Mouse (Mus musculus) hindbrain, embryonic 13.5 days (tissue): ENCODE measurements around the gene Prpf19. TPM values are rescaled to one million over a fixed set of nuclear protein-coding genes. Genes with fewer than 3 reads are reported as not detected.
A peak's percentile ranks its signal among the peaks of the same experiment; 100 is the strongest.

Experiments used
- ATAC-seq: fragments of 200-750 bp; cut with Nextera tagmentation; 2 replicates; pipeline ENCODE4 v1.8.0; 2017; ENCODE audit warnings: moderate TSS enrichment; ENCODE audit not compliant: low FRiP score
- H3K27ac ChIP-seq: fragments of 300-500 bp; sonication (generic); 2 replicates; pipeline ENCODE4 v1.5.1; 2015; ENCODE audit warnings: inconsistent platforms, mild to moderate bottlenecking, moderate library complexity
- H3K27me3 ChIP-seq: fragments of 300-500 bp; sonication (generic); 2 replicates; pipeline ENCODE4 v1.6.1; 2015; ENCODE audit warnings: mild to moderate bottlenecking, inconsistent platforms
- H3K36me3 ChIP-seq: fragments of 300-500 bp; sonication (generic); 2 replicates; pipeline ENCODE4 v1.6.1; 2015; ENCODE audit warnings: mild to moderate bottlenecking, inconsistent platforms
- H3K4me1 ChIP-seq: fragments of 300-500 bp; sonication (generic); replicated peaks from 2 replicates; pipeline ENCODE4 v1.6.1; 2015; ENCODE audit warnings: inconsistent platforms
- H3K4me2 ChIP-seq: fragments of 300-500 bp; sonication (generic); 2 replicates; pipeline ENCODE4 v1.6.1; 2015; ENCODE audit warnings: inconsistent platforms, mild to moderate bottlenecking, moderate library complexity
- H3K4me3 ChIP-seq: fragments of 300-500 bp; sonication (generic); 2 replicates; pipeline ENCODE4 v1.5.1; 2015; ENCODE audit warnings: mild to moderate bottlenecking, inconsistent platforms
- H3K9ac ChIP-seq: fragments of 300-500 bp; sonication (generic); 2 replicates; pipeline ENCODE4 v1.6.1; 2015; ENCODE audit warnings: mild to moderate bottlenecking, inconsistent platforms
- H3K9me3 ChIP-seq: fragments of 300-500 bp; sonication (generic); 2 replicates; pipeline ENCODE4 v1.6.1; 2016; ENCODE audit warnings: inconsistent platforms
- WGBS: fragments of 180-500 bp; shearing (Covaris S2); methylation state at CpG from one replicate; pipeline ENCODE4 v1.1.7; 2015; 5-methylcytosine and 5-hydroxymethylcytosine counted together
- polyA plus RNA-seq: library from polyadenylated mRNA; unstranded; fragments of >200 nt; fragmentation: Nextera tagmentation; extraction: Ambion mirVana; gene quantifications from 2 replicates; pipeline ENCODE4 v1.2.1, GENCODE M21; 2015

Gene Prpf19
- polyA plus RNA-seq, 1 experiment from 2014 or later, result 40.2 TPM

DNA sequence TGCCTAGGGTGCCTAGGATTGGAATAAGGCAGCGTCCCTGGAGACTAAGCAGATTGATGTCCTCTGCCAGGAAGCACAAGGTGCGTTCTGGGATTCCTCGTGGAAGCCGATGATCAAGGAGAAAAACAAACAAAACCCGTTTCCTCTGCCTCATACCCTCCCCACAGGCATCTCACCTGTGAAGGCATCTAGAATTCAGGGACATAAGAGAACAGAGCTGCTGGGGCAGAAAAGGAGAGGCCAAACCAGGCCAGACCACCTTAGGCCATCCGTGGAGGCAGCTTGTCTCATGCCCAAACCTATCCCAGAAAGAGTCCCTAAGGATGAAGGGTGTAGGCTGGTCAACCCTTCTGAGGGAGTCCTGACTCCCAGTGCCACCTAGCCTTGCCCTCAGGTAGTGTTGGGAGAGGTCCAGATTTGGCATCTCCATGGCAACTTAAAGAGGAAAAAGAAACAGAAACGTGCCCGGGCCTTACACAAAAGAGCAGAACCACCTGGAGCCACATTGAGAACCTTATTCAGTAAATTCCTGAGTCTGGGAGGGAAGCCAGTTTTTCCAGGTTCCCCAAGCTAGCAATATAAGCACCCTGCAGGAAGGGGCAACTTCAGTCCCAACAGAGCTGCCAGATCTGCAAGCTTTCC is 25.0 kb upstream of the Prpf19 start, which contains the start of gene Tmem132a:
Gene Tmem132a, minus strand, starts transcription at position 55 of the 642 bp plus-strand sequence.
- no peaks in the 10 kb centered on the region for H3K27me3 ChIP-seq
- H3K9ac ChIP-seq, result peak within 1 kb of the TSS; percentile 98
- peak within 1 kb of the TSS; percentile 96 for H3K27ac ChIP-seq
- H3K4me2 ChIP-seq, result peak within 1 kb of the TSS; percentile 93
- peak; percentile 49 for ATAC-seq
- peaks cover 60% of the 10 kb centered on the region for H3K36me3 ChIP-seq
- H3K9me3 ChIP-seq, result no peaks in the 10 kb centered on the region
- H3K4me1 ChIP-seq, result peaks cover 34% of the 10 kb centered on the region
- H3K4me3 ChIP-seq, result peak within 1 kb of the TSS; percentile 84
- WGBS, result 3% methylated on average over 8 of the region's 8 CpGs

- Histone ChIP-seq H3K4me1 (peaks cover 34% of the 10 kb centered on the region), H3K4me3 (no peak overlapping the region), H3K9me3 (no peaks in the 10 kb centered on the region), H3K9ac (peak overlapping the region; percentile 29; the same call in 1 of the 2 replicates), H3K4me2 (no peak overlapping the region), H3K27ac (no peak overlapping the region), H3K36me3 (peaks cover 53% of the 10 kb centered on the region), H3K27me3 (no peaks in the 10 kb centered on the region)
- no peak for ATAC-seq
- WGBS, result 87% methylated on average over 3 of the region's 3 CpGs
Observed at GRCm38 (mm10) chr19:10870676-10871075, 24.4 kb upstream of the Prpf19 start.

DNA sequence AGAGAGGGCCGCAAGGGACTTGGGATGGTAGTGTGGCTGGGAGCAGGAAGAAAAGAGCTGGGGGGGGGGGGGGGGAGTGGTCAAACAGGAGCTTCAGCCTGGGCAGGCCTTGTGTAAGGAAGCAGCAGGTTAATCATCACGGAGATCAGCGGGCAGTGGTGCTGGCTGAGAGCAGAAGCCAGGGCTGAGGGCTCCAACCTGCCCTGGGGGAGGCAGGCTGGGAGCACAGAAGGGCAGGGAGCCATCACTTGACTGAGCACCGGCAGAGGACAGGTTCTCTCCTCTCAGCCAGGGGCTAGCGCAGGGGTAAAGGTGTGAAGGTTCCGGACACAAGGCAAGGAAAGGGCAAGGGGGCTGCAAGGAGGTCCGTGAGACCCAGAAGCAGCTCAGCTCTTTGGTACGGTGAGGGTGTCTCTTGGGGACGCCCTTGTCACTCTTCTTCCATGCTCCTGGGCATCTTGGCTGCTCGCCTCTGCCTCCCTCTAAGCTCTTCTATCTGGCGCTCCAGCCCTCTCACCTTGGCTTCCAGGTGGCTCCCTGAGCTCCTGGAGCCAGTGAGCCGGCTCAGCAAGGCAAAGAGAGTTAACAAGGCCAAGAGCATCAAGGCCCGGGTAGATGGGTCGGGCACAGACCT is 23.6 kb upstream of the Prpf19 start:
- H3K4me3 ChIP-seq, result no peak overlapping the region
- H3K4me2 ChIP-seq, result no peak overlapping the region
- H3K27ac ChIP-seq, result no peak overlapping the region
- no peaks in the 10 kb centered on the region for H3K27me3 ChIP-seq
- H3K4me1 ChIP-seq, result peaks cover 30% of the 10 kb centered on the region
- H3K9ac ChIP-seq, result no peak overlapping the region
- H3K36me3 ChIP-seq, result peaks cover 47% of the 10 kb centered on the region
- no peaks in the 10 kb centered on the region for H3K9me3 ChIP-seq
- 77% methylated on average over 13 of the region's 14 CpGs for WGBS
- no peak for ATAC-seq

- no peak overlapping the region for H3K27ac ChIP-seq
- peaks cover 18% of the 10 kb centered on the region for H3K36me3 ChIP-seq
- ATAC-seq, result no peak
- 96% methylated on average over 7 of the region's 7 CpGs for WGBS
- no peaks in the 10 kb centered on the region for H3K27me3 ChIP-seq
- peaks cover 26% of the 10 kb centered on the region for H3K4me1 ChIP-seq
- no peak overlapping the region for H3K9ac ChIP-seq
- no peak overlapping the region for H3K4me3 ChIP-seq
- no peaks in the 10 kb centered on the region for H3K9me3 ChIP-seq
- no peak overlapping the region for H3K4me2 ChIP-seq
Observed at GRCm38 (mm10) chr19:10878201-10878837, 16.7 kb upstream of the Prpf19 start.

DNA sequence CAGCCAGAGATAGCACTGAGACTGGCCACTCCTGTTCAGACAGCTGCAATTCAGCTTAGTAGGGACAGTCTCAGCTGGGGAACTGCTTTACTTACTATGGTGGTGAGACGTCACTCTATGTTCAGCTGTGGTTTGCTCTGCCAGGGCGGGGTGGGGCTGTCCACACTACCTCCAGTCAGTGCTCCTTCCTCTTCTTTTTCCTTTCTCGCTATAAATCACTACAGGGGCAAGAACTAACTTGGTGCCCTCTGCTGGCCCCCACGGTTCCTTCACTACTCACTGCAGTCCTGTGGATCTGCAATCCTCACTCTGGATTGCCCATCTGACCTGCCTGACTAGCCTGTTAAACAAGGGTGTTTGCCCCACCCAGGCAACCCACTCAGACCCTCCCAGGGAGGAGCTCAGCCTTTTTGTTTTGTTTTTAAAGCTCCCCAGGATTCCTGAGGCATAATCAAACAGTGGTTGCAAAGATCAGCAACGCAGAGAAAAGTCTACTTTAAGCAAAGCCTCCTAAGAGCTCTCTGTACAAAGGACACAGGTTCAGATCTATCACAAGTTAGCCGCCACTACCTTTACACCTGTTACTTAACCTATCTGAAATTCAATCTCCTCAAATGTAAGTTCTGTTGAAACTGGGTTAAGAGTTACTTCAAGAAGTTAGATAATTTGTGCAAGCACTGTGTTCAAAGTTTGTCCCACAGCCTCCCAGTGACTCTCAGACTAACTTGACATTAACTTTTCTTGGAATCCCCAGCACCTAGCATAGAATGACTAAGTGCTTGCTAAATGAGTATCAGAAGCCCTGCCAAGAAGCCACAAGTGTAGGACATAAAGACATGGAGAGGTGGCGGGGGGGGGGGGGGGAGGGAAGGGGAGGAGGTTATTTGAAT is 14.7 kb upstream of the Prpf19 start:
- Histone ChIP-seq H3K4me3 (peak overlapping the region; percentile 64), H3K4me1 (peaks cover 26% of the 10 kb centered on the region), H3K4me2 (peak overlapping the region; percentile 94), H3K27me3 (no peaks in the 10 kb centered on the region), H3K9ac (peak overlapping the region; percentile 80), H3K9me3 (no peaks in the 10 kb centered on the region), H3K36me3 (peaks cover 6% of the 10 kb centered on the region), H3K27ac (peak overlapping the region; percentile 98; the same call in 1 of the 2 replicates)
- no peak; the same call in 1 of the 2 replicates for ATAC-seq
- 42% methylated on average over 7 of the region's 7 CpGs for WGBS

DNA sequence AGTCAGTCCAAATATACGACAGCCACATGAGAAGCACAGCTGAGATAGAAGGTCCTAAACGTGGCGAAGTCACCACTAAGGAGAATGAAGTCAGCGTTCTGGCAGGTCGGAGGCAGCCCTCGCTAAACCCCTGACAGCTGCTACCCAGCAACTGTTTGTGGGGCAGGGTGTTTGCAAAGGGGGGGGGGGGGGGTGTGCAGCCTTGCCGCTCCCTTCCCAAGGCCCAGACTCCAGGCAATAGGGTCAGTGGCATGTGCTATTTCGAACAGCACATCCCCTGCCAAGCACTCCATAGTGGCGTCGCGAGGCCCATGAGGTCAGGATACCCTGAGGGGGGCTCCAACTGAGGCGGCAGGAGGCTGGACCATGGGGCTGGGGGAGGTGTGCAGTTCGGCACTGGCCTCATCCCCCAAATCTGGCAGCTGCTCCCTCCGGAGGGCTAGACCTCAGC is 14.0 kb upstream of the Prpf19 start:
- no peaks in the 10 kb centered on the region for H3K27me3 ChIP-seq

GRCm38 (mm10) chr19:10881426-10882154 is 13.4 kb upstream of the Prpf19 start, which contains the start of gene Tmem109:
Gene Tmem109, minus strand, starts transcription at chr19:10882001.
- Histone ChIP-seq H3K9ac (peak within 1 kb of the TSS; percentile 80), H3K27me3 (no peaks in the 10 kb centered on the region), H3K4me1 (peaks cover 26% of the 10 kb centered on the region), H3K9me3 (no peaks in the 10 kb centered on the region), H3K4me2 (peak within 1 kb of the TSS; percentile 94), H3K4me3 (peak within 1 kb of the TSS; percentile 64), H3K36me3 (peaks cover 6% of the 10 kb centered on the region), H3K27ac (peak within 1 kb of the TSS; percentile 98)
- WGBS, result under 1% methylated on average over 49 of the region's 49 CpGs
- ATAC-seq, result peak; percentile 94

More for the DNA sequence above, 14.0 kb upstream of the Prpf19 start:
- ATAC-seq, result peak; percentile 87; the same call in 1 of the 2 replicates
- Histone ChIP-seq H3K9me3 (no peaks in the 10 kb centered on the region), H3K36me3 (peaks cover 6% of the 10 kb centered on the region), H3K4me2 (peak overlapping the region; percentile 94), H3K27ac (peak overlapping the region; percentile 98), H3K4me3 (peak overlapping the region; percentile 64), H3K4me1 (peaks cover 26% of the 10 kb centered on the region), H3K9ac (peak overlapping the region; percentile 80)
- under 1% methylated on average over 14 of the region's 14 CpGs for WGBS

DNA sequence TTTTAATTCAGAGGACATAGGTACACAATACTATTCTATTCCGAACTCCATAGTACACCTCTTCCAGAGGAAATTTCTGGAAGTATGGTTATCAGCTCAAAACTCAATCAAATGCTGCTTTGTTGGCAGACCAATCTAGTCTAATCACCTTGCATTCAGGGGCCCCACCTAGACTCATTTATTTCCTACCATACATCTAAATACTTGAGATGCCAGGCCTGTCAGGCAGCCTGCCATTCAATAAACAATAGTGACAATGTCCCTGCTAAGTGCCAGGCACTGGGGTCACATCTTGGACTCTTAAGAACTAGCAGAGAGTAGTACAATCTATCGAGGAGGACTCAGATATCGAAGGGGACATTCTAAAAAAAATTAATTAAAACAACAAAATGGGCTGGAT is 2.8 kb upstream of the Prpf19 start:
- Histone ChIP-seq H3K4me3 (no peak overlapping the region), H3K36me3 (no peaks in the 10 kb centered on the region), H3K4me1 (peaks cover 20% of the 10 kb centered on the region), H3K9ac (no peak overlapping the region), H3K27me3 (no peaks in the 10 kb centered on the region), H3K4me2 (no peak overlapping the region), H3K27ac (no peak overlapping the region), H3K9me3 (no peaks in the 10 kb centered on the region)
- 90% methylated on average over 3 of the region's 3 CpGs for WGBS
- ATAC-seq, result no peak

DNA sequence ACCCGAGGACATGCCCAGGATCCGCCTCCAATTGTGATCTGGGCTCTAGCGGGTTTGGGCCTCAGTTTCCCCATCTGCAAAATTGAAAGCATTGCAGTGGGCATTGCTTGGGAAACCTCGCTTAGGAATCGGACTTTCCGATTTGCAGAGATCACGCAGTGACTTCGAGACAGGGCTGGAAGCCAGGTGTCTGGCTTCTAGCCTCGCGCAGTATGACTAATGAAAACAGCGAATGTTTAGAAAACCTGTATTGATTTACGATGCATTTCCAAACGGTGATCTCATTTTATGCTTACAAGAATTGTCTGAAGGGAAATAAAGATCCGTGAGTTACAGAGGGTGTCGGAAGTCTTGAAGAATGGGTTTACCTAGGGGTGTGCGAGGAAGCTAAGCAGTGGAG is 677 bp downstream of the Prpf19 start:
- no peak for ATAC-seq
- peaks cover 32% of the 10 kb centered on the region for H3K36me3 ChIP-seq
- 1% methylated on average over 16 of the region's 16 CpGs for WGBS
- H3K9me3 ChIP-seq, result no peaks in the 10 kb centered on the region
- peak overlapping the region; percentile 91 for H3K4me2 ChIP-seq
- H3K27me3 ChIP-seq, result no peaks in the 10 kb centered on the region
- peak overlapping the region; percentile 94 for H3K9ac ChIP-seq
- peaks cover 26% of the 10 kb centered on the region for H3K4me1 ChIP-seq
- peak overlapping the region; percentile 88 for H3K4me3 ChIP-seq
- peak overlapping the region; percentile 93 for H3K27ac ChIP-seq

DNA sequence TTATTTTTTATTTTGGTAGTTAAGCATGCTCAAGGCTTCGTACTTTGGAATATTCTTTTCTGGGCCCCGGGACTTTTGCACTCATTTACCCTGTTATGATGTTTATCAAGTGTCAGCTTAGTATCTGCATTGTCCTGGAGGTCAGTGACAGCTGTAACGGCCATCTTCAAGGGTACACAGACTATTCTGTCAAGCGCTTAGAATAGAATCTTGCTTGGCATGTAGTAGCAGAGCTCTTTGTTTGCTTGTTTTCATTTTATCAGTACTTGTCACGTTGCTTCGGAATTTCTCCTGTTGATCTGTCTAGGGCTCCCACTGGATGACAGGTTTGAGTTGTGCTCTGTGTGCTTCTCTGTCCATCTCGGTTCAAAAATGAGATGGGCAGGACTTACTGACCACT is 1.8 kb downstream of the Prpf19 start:
- WGBS, result 85% methylated on average over 7 of the region's 7 CpGs
- H3K9ac ChIP-seq, result peak overlapping the region; percentile 94
- no peaks in the 10 kb centered on the region for H3K27me3 ChIP-seq
- no peaks in the 10 kb centered on the region for H3K9me3 ChIP-seq
- no peak for ATAC-seq
- peaks cover 26% of the 10 kb centered on the region for H3K4me1 ChIP-seq
- H3K36me3 ChIP-seq, result peaks cover 44% of the 10 kb centered on the region
- peak overlapping the region; percentile 91 for H3K4me2 ChIP-seq
- no peak overlapping the region for H3K27ac ChIP-seq
- H3K4me3 ChIP-seq, result peak overlapping the region; percentile 88

GRCm38 (mm10) chr19:10897491-10897890 is 2.5 kb downstream of the Prpf19 start:
- Histone ChIP-seq H3K27ac (no peak overlapping the region), H3K9ac (peak overlapping the region; percentile 94; the same call in 1 of the 2 replicates), H3K4me2 (no peak overlapping the region), H3K36me3 (peaks cover 50% of the 10 kb centered on the region), H3K27me3 (no peaks in the 10 kb centered on the region), H3K4me1 (peaks cover 26% of the 10 kb centered on the region), H3K4me3 (no peak overlapping the region), H3K9me3 (no peaks in the 10 kb centered on the region)
- 89% methylated on average over 8 of the region's 8 CpGs for WGBS
- ATAC-seq, result no peak
